Mouse (Mus musculus) midbrain, embryonic 13.5 days (tissue): ENCODE data around the gene Kdm4d. TPM values are rescaled to one million over a fixed set of nuclear protein-coding genes. Genes with fewer than 3 reads are reported as not detected.

Experiments used
- polyA plus RNA-seq: library from polyadenylated mRNA; unstranded; fragments of >200 nt; fragmentation: Nextera tagmentation; extraction: Ambion mirVana; gene quantifications from 2 replicates; pipeline ENCODE4 v1.2.1, GENCODE M21; 2015

Gene Kdm4d
- polyA plus RNA-seq, 1 experiment from 2014 or later = 0.32 TPM

Other genes with a start within 250 kb of the Kdm4d start
- 17.6 and 18.8 TPM in 2 replicates for gene Sesn3, start 225.4 kb downstream of the Kdm4d start, polyA plus RNA-seq
- gene Endod1, start 119.0 kb downstream of the Kdm4d start, polyA plus RNA-seq = 9.0 and 11.1 TPM in 2 replicates
- 177 and 180 TPM in 2 replicates for gene Cwc15, start 135 bp upstream of the Kdm4d start, polyA plus RNA-seq
- gene Amotl1, start 144.6 kb upstream of the Kdm4d start, polyA plus RNA-seq = 9.8 and 9.9 TPM in 2 replicates
- 0.19 and 0.43 TPM in 2 replicates for gene Piwil4, start 240.3 kb upstream of the Kdm4d start, polyA plus RNA-seq